Mouse (Mus musculus) midbrain, embryonic 16.5 days (tissue): ENCODE measurements around the gene Ncbp2. TPM values are rescaled to one million over a fixed set of nuclear protein-coding genes. Genes with fewer than 3 reads are reported as not detected.
A peak's percentile ranks its signal among the peaks of the same experiment; 100 is the strongest.

Experiments used
- ATAC-seq: fragments of 200-750 bp; cut with Nextera tagmentation; 2 replicates; pipeline ENCODE4 v1.8.0; 2017; ENCODE audit warnings: moderate TSS enrichment
- H3K27ac ChIP-seq: fragments of 300-500 bp; sonication (generic); 2 replicates; pipeline ENCODE4 v1.5.1; 2014; ENCODE audit warnings: mild to moderate bottlenecking, low read length, mixed read lengths
- H3K27me3 ChIP-seq: fragments of 300-500 bp; sonication (generic); 2 replicates; pipeline ENCODE4 v1.6.1; 2014; ENCODE audit warnings: low read depth, low read length, mixed read lengths; ENCODE audit not compliant: control insufficient read depth, insufficient read depth
- H3K36me3 ChIP-seq: fragments of 300-500 bp; sonication (generic); 2 replicates; pipeline ENCODE4 v1.6.1; 2014; ENCODE audit warnings: mild to moderate bottlenecking, low read length, moderate library complexity, mixed read lengths; ENCODE audit not compliant: control insufficient read depth, insufficient read depth
- H3K4me1 ChIP-seq: fragments of 300-500 bp; sonication (generic); 2 replicates; pipeline ENCODE4 v1.6.1; 2014; ENCODE audit warnings: mild to moderate bottlenecking, low read length, mixed read lengths; ENCODE audit not compliant: control insufficient read depth, insufficient read depth
- H3K4me2 ChIP-seq: fragments of 300-500 bp; sonication (generic); 2 replicates; pipeline ENCODE4 v1.6.1; 2014; ENCODE audit warnings: mild to moderate bottlenecking, low read length, mixed read lengths
- H3K4me3 ChIP-seq: fragments of 300-500 bp; sonication (generic); 2 replicates; pipeline ENCODE4 v1.5.1; 2014; ENCODE audit warnings: low read depth, mild to moderate bottlenecking, low read length, moderate library complexity, mixed read lengths
- H3K9ac ChIP-seq: fragments of 300-500 bp; sonication (generic); 2 replicates; pipeline ENCODE4 v1.6.1; 2014; ENCODE audit warnings: low read depth, low read length, mixed read lengths
- H3K9me3 ChIP-seq: fragments of 300-500 bp; sonication (generic); replicated peaks from 2 replicates; pipeline ENCODE4 v1.6.1; 2014; ENCODE audit warnings: mild to moderate bottlenecking, low read length, mixed read lengths; ENCODE audit not compliant: control insufficient read depth, poor library complexity, severe bottlenecking
- WGBS: fragments of 180-500 bp; shearing (Covaris S2); extraction: QIAGEN DNeasy Blood & Tissue Kit; methylation state at CpG from one replicate; pipeline ENCODE4 v1.1.7; 2014; 5-methylcytosine and 5-hydroxymethylcytosine counted together
- polyA plus RNA-seq: library from polyadenylated mRNA; unstranded; fragments of >200 nt; fragmentation: Nextera tagmentation; extraction: Ambion mirVana; gene quantifications from 2 replicates; pipeline ENCODE4 v1.2.1, GENCODE M21; 2015

The Ncbp2 gene
- polyA plus RNA-seq, 1 experiment from 2014 or later = 103 TPM

DNA sequence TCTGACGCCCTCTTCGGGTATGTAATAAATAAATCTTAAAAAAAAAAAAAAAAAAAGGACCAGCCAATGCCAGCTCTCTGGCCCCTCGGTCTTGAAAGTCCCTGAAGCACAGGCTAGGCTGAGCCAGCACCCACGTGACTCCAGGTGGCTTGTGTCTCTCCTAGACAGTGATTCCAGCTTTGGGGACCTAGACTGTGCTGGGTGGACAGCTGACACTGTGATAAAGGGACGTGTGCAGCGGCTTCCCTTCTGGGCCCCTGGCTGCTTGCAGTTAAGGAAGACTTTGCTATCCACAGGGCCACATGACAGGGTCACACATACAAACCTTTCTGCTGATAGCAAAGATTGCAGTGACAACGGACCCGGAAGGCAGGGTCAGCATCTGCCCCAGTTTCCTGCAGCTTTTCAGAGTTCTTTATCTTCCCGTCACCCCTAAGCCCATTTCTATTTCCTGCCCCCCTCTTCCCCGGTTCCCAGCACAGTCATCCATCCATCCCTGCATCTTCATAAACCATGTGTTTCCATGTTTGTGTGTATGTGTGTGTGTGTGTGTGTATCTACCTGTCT is 37.9 kb upstream of the Ncbp2 start:
- no peak overlapping the region for H3K9ac ChIP-seq
- WGBS = 82% methylated on average over 10 of the region's 10 CpGs
- no peak for ATAC-seq

DNA sequence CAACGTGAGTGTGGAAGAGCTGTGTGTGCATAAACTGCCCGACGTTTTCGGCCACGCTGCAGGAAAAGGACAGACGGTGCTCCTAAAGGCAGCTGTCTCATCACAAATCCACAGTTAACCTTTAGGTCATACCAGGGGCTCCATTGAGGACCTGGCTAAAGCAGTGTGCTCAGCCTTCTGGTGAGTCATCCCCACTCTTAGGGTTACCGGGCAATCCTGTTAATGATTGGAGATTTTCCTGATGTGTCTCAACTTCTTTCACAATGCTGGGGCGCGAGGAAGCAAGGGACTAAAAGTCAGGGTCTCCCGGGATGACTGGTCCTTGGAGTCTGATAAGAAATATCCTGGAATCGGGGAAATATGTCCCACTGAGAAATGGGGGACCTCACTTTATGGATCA is 30.5 kb upstream of the Ncbp2 start:
- Histone ChIP-seq H3K4me2 (no peak overlapping the region), H3K9ac (peak overlapping the region; percentile 31; the same call in 1 of the 2 replicates), H3K27ac (no peak overlapping the region), H3K9me3 (no peaks in the 10 kb centered on the region), H3K27me3 (no peaks in the 10 kb centered on the region), H3K36me3 (no peaks in the 10 kb centered on the region), H3K4me1 (no peaks in the 10 kb centered on the region; the same call in 1 of the 2 replicates), H3K4me3 (no peak overlapping the region)
- 83% methylated on average over 11 of the region's 11 CpGs for WGBS
- no peak for ATAC-seq

More for the DNA sequence above, 37.9 kb upstream of the Ncbp2 start:
- Histone ChIP-seq H3K27me3 (no peaks in the 10 kb centered on the region), H3K4me2 (no peak overlapping the region), H3K4me3 (no peak overlapping the region), H3K36me3 (no peaks in the 10 kb centered on the region), H3K9me3 (no peaks in the 10 kb centered on the region), H3K27ac (no peak overlapping the region), H3K4me1 (peaks cover 7% of the 10 kb centered on the region; the same call in 1 of the 2 replicates)

DNA sequence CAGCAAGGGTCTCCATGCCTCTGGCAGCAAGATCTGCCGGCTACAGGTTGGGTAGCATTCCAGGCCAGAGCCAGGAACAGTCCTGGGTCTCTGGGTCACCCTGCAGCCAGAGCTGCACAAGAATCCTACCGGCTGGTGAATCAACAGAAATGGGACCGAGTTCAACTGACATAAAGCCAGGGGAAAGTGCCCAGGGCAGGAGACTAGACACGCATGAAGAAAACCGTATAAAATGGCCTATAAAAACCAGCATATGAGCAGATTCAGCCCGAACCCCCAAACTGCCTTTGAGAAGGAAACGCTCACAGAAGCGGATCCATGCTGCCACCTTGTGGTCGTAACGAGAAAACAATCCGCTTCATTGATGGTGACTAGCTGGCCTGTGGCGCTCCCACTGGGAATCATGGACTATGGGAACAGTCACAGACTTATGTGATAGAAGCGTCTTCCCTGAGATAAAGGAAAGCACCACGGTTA is 30.0 kb upstream of the Ncbp2 start:
- H3K9ac ChIP-seq = peak overlapping the region; percentile 31; the same call in 1 of the 2 replicates

DNA sequence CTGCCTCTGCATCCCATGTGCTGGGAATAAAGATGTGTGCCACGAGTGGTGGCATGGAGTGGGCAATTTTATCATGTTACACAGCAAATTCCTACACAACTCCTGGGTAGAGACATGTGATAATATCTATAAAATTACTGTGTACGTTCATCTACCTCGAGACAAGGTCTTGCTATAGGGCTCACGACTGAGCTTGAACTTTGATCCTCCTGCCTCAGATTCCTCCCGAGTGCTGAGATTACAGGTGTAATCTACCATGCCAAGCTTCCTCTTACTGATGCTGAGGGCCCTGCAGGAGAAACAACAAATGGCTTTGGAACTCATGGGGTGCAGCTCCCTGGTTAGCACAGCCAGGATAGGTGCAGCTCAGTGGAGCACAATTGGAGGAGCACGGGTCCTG is 23.9 kb upstream of the Ncbp2 start:
- WGBS = 86% methylated on average over 6 of the region's 6 CpGs
- H3K9ac ChIP-seq = no peak overlapping the region
- ATAC-seq = no peak
- H3K36me3 ChIP-seq = no peaks in the 10 kb centered on the region
- H3K27ac ChIP-seq = no peak overlapping the region
- H3K4me3 ChIP-seq = no peak overlapping the region
- H3K4me2 ChIP-seq = no peak overlapping the region
- no peaks in the 10 kb centered on the region for H3K9me3 ChIP-seq
- no peaks in the 10 kb centered on the region for H3K4me1 ChIP-seq
- H3K27me3 ChIP-seq = no peaks in the 10 kb centered on the region

More for the DNA sequence above, 30.0 kb upstream of the Ncbp2 start:
- no peaks in the 10 kb centered on the region for H3K36me3 ChIP-seq
- H3K9me3 ChIP-seq = no peaks in the 10 kb centered on the region
- no peak overlapping the region; the same call in 1 of the 2 replicates for H3K27ac ChIP-seq
- peak overlapping the region; percentile 33 for H3K4me2 ChIP-seq
- no peaks in the 10 kb centered on the region for H3K27me3 ChIP-seq
- H3K4me1 ChIP-seq = no peaks in the 10 kb centered on the region; the same call in 1 of the 2 replicates
- peak; percentile 54; the same call in 1 of the 2 replicates for ATAC-seq
- WGBS = 6% methylated on average over 14 of the region's 14 CpGs
- no peak overlapping the region for H3K4me3 ChIP-seq

DNA sequence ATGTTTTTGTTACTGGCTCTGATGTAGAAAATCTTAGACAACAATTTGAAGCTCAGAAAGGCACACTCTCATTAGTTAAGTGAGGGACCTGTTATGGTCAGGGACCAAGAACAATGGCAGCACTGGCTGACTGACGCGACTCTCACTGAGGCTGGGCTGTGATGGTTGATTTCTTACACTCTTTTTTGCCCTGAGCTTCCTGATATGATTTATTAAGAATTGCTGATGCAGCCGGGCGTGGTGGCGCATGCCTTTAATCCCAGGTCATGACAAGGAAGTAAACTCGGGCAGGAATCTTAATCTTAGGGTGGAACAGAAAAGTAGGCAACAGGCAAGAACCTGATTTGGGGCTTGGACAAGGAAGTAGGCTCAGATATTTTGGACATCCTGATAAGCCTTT is 22.2 kb upstream of the Ncbp2 start:
- H3K4me2 ChIP-seq = no peak overlapping the region
- no peaks in the 10 kb centered on the region for H3K36me3 ChIP-seq
- WGBS = 72% methylated on average over 6 of the region's 6 CpGs
- H3K9me3 ChIP-seq = no peaks in the 10 kb centered on the region
- no peaks in the 10 kb centered on the region for H3K4me1 ChIP-seq
- no peak overlapping the region for H3K4me3 ChIP-seq
- H3K27me3 ChIP-seq = no peaks in the 10 kb centered on the region
- no peak overlapping the region for H3K27ac ChIP-seq
- H3K9ac ChIP-seq = no peak overlapping the region
- no peak for ATAC-seq

DNA sequence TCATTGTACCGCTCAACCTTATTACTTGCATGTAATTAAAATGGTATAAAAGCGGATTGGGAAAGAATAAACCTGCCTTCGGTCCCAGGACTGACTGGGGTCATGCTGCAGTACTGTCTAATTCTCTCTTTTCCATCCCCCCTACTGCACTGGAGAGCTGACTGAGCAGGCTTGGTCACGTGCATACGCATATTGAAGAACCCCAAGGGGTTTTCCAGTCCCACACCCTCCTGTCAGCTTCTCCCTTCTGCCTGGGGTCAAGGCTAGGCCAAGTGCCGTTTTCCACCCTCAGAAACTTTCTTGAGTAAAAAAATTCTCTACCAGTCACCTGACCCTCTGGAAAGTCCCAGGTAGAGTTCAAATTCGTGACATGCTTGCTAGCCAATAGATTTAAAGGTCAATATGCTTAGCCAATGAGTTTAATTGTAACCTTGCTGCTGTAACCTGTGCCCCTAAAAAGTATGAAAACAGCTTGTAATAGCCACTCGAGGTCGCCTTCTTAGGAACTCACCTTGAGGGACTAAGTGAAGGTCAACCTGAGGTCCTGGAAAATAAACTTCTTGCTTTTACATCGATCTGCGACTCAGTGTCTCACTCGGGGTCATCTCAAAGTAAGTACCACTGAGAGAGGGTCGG is 21.6 kb upstream of the Ncbp2 start:
- no peak overlapping the region for H3K27ac ChIP-seq
- H3K4me3 ChIP-seq = no peak overlapping the region
- H3K9me3 ChIP-seq = no peaks in the 10 kb centered on the region
- no peak overlapping the region for H3K4me2 ChIP-seq
- no peak for ATAC-seq
- H3K27me3 ChIP-seq = no peaks in the 10 kb centered on the region
- H3K4me1 ChIP-seq = no peaks in the 10 kb centered on the region
- WGBS = 83% methylated on average over 13 of the region's 13 CpGs
- no peaks in the 10 kb centered on the region for H3K36me3 ChIP-seq
- no peak overlapping the region for H3K9ac ChIP-seq

DNA sequence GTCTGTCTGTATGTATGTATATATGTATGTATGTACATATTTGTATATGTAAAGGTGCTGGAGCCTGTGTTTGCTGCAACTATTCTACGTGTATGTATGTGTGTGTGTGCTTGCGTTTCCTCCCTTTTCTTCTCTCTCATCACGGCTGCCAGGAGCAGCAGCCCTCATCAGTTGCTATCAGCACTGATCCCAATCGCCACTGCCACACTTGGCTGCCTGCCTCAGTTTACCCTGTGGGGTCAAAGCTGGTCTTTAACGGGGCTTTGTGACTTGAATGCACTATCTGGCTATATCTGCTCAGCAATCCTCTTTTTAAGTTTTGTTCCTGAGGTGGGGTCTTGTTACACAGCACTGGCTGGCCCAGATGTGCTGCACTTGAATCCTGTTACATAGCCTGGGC is 20.9 kb upstream of the Ncbp2 start:
- H3K4me2 ChIP-seq = no peak overlapping the region
- H3K9ac ChIP-seq = no peak overlapping the region
- no peak overlapping the region for H3K4me3 ChIP-seq
- no peaks in the 10 kb centered on the region for H3K27me3 ChIP-seq
- no peaks in the 10 kb centered on the region for H3K9me3 ChIP-seq
- no peak for ATAC-seq
- H3K27ac ChIP-seq = no peak overlapping the region
- no peaks in the 10 kb centered on the region for H3K36me3 ChIP-seq
- WGBS = 93% methylated on average over 5 of the region's 5 CpGs
- peaks cover 3% of the 10 kb centered on the region; the same call in 1 of the 2 replicates for H3K4me1 ChIP-seq

DNA sequence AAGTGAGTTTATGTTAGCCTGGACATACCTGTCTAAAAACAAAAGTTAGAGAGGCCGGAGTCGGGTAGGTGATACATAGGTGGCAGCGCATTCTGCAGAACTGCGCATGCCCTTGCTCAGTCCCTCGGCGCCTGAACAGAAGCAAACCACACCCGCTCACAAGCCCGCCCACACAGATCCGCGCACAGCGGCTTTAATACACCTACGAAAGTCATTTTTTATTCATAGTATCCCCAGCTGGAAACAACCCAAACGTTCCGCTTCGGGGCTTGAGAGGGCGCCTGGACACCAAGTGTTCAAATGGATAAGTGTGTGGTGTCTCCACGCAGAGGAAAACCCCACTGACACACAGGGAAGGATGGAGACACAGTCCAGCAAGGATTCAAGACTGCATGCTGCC is 17.0 kb upstream of the Ncbp2 start:
- H3K4me2 ChIP-seq = no peak overlapping the region
- no peaks in the 10 kb centered on the region for H3K9me3 ChIP-seq
- ATAC-seq = no peak
- H3K9ac ChIP-seq = no peak overlapping the region
- 50% methylated on average over 17 of the region's 17 CpGs for WGBS
- H3K27ac ChIP-seq = no peak overlapping the region
- H3K4me1 ChIP-seq = peaks cover 22% of the 10 kb centered on the region
- no peaks in the 10 kb centered on the region for H3K36me3 ChIP-seq
- peaks cover 4% of the 10 kb centered on the region; the same call in 1 of the 2 replicates for H3K27me3 ChIP-seq
- H3K4me3 ChIP-seq = no peak overlapping the region

DNA sequence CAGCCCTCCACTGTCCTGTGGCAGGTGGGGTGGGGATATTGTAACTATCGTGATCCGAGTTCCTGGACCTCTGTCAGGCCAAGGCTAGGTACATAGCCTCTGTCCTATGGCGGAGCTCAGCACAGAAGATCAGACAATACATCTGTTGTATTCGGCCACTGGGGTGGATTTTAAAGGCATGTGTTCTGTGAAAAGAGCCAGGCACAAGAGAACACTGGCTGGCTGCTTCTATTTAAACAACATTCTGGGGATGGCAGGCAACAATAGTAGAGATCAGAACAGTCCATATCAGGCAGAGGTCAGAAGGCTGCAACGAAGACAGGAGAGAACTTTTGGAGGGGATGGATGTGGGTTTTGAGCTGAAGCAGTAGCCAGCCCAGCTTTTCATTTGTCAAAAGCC is 16.1 kb upstream of the Ncbp2 start:
- no peak overlapping the region; the same call in 1 of the 2 replicates for H3K9ac ChIP-seq
- H3K9me3 ChIP-seq = no peaks in the 10 kb centered on the region
- 27% methylated on average over 5 of the region's 5 CpGs for WGBS
- no peaks in the 10 kb centered on the region for H3K36me3 ChIP-seq
- ATAC-seq = 0 out of 2 replicates have a peak, but pooled peaks have one; percentile 4
- H3K27me3 ChIP-seq = peaks cover 5% of the 10 kb centered on the region; the same call in 1 of the 2 replicates
- H3K4me3 ChIP-seq = no peak overlapping the region
- H3K4me1 ChIP-seq = peaks cover 22% of the 10 kb centered on the region
- H3K4me2 ChIP-seq = no peak overlapping the region
- peak overlapping the region; percentile 97 for H3K27ac ChIP-seq
